Mouse (Mus musculus) forelimb bud, embryonic 11.5 days (tissue): Measurements from ENCODE around the gene Gpnmb.

Source experiments
- DNase-seq: peaks from one replicate; pipeline ENCODE4 v3.0.0-alpha.2; 2012; ENCODE audit warnings: low read depth, low spot score

The Gpnmb gene

GRCm38 (mm10) chr6:49031230-49031629 is 5.1 kb upstream of the Gpnmb start:
- DNase-seq, result no peak

GRCm38 (mm10) chr6:49032783-49033182 is 3.6 kb upstream of the Gpnmb start:
- no peak for DNase-seq

- DNase-seq, result no peak
Observed at GRCm38 (mm10) chr6:49037268-49037662, 919 bp downstream of the Gpnmb start.

- DNase-seq, result peak; percentile 49
Observed at GRCm38 (mm10) chr6:49039470-49040180, 3.3 kb downstream of the Gpnmb start.

- no peak for DNase-seq
Observed at GRCm38 (mm10) chr6:49046502-49046901, 10.2 kb downstream of the Gpnmb start.

- no peak for DNase-seq
Observed at GRCm38 (mm10) chr6:49046976-49047375, 10.6 kb downstream of the Gpnmb start.

- DNase-seq, result no peak
Observed at GRCm38 (mm10) chr6:49047848-49048247, 11.5 kb downstream of the Gpnmb start.

GRCm38 (mm10) chr6:49048395-49048794 is 12.0 kb downstream of the Gpnmb start:
- no peak for DNase-seq

- DNase-seq, result no peak
Observed at GRCm38 (mm10) chr6:49050677-49051410, 14.5 kb downstream of the Gpnmb start.

- DNase-seq, result no peak
Observed at GRCm38 (mm10) chr6:49052191-49052590, 15.8 kb downstream of the Gpnmb start.

GRCm38 (mm10) chr6:49055256-49055733 is 18.9 kb downstream of the Gpnmb start:
- DNase-seq, result no peak

GRCm38 (mm10) chr6:49056009-49056408 is 19.7 kb downstream of the Gpnmb start:
- DNase-seq, result no peak

- DNase-seq, result peak; percentile 70
Observed at GRCm38 (mm10) chr6:49057053-49058021, 21.0 kb downstream of the Gpnmb start.

GRCm38 (mm10) chr6:49068361-49068760 is 32.0 kb downstream of the Gpnmb start:
- DNase-seq, result no peak

- DNase-seq, result peak; percentile 94
Observed at GRCm38 (mm10) chr6:49073304-49074116, 37.2 kb downstream of the Gpnmb start, which contains the start of gene Malsu1. Gene Malsu1 (plus strand): TSS chr6:49073795.

- peak; percentile 38 for DNase-seq
Observed at GRCm38 (mm10) chr6:49074117-49074490, 37.8 kb downstream of the Gpnmb start.

GRCm38 (mm10) chr6:49077894-49078293 is 41.5 kb downstream of the Gpnmb start:
- DNase-seq, result no peak

- no peak for DNase-seq
Observed at GRCm38 (mm10) chr6:49079313-49079712, 43.0 kb downstream of the Gpnmb start.

- no peak for DNase-seq
Observed at GRCm38 (mm10) chr6:49083008-49083407, 46.7 kb downstream of the Gpnmb start.

GRCm38 (mm10) chr6:49094968-49095367 is 58.6 kb downstream of the Gpnmb start:
- DNase-seq, result no peak

GRCm38 (mm10) chr6:49096421-49096820 is 60.1 kb downstream of the Gpnmb start:
- DNase-seq, result no peak
